Mouse (Mus musculus) megakaryocyte-erythroid progenitor cell, adult 5-6 weeks (primary cell): ENCODE measurements at regions not wholly inside any gene's neighbourhood (a gene's known extent, or its start where the extent isn't known, plus 50 kb on each side); places are given as distances from the start of the nearest gene placed in this dataset.

Experiments used
- ATAC-seq: replicated peaks from 2 replicates; pipeline ENCODE4 v1.8.0; 2016; ENCODE audit warnings: mild to moderate bottlenecking, inconsistent platforms; ENCODE audit not compliant: severe bottlenecking, poor library complexity, low FRiP score, low TSS enrichment

- no peak for ATAC-seq
Measured at GRCm38 (mm10) chr5:118962152-118962551, 401.7 kb downstream of the Med13l start.

DNA sequence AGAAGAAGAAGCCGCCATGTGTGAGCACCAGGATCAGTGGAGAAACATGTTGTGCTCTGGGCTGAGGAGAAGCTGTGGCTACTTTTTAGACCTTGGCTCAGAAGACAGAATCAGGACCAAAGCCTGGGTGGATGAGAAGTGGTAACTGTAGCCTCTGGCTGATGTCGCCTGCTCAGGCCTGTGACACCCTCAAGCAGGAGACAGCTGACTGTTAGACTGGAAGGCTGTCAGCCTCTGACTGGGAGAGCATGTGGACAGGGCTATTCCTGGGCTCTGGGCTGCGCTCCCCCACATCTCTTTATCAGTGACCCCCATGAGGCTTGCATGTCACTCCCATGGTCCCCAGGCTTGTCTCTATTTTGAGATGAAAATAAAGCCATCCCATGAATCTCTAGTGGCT, 402.5 kb downstream of the Med13l start:
- ATAC-seq: no peak

GRCm38 (mm10) chr5:118966901-118967300, 406.4 kb downstream of the Med13l start:
- no peak for ATAC-seq

GRCm38 (mm10) chr5:118967718-118968117, 407.2 kb downstream of the Med13l start:
- ATAC-seq: no peak

GRCm38 (mm10) chr5:118975147-118975546, 414.7 kb downstream of the Med13l start:
- no peak for ATAC-seq

DNA sequence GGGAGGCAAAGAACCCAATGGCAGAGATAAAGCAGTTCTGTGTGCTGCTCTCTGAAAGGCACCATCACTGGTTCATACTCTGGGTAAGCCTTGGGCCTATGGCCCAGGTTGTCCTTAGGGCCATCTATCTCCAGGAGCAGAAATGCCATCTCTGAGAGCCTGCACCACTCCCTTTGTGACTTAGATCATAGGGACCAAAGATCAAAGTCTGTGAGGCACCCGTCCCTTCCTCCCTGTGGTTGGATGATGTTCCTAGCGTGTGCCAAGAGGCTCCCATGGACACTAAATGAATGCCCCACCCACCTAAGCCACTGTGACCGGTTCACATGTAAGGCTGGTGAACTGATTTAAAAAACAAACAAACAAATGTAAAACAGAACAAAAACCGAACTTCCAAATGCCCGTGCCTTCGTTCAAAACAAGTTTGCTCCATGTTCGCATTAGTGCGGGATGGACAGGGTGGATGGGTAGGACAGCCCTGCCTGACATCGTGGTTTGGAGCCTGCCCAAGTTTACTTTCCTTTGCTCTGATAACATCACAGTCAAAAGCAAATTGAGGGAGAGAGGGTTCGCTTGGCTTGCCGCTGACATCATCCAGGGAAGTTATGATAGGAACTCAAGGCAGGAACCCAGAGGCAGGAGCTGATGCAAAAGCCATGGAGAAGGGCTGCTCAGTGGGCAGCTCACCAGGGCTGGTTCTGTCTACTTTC, 418.6 kb downstream of the Med13l start:
- ATAC-seq: no peak

- ATAC-seq: no peak
Measured at GRCm38 (mm10) chr5:118981046-118981445, 420.6 kb downstream of the Med13l start.

- no peak for ATAC-seq
Measured at GRCm38 (mm10) chr5:118984251-118984650, 423.8 kb downstream of the Med13l start.

GRCm38 (mm10) chr5:118984797-118985408, 424.4 kb downstream of the Med13l start:
- ATAC-seq: no peak

- no peak for ATAC-seq
Measured at GRCm38 (mm10) chr5:118987376-118988000, 427.0 kb downstream of the Med13l start.

GRCm38 (mm10) chr5:118999124-118999523, 438.6 kb downstream of the Med13l start:
- no peak for ATAC-seq

DNA sequence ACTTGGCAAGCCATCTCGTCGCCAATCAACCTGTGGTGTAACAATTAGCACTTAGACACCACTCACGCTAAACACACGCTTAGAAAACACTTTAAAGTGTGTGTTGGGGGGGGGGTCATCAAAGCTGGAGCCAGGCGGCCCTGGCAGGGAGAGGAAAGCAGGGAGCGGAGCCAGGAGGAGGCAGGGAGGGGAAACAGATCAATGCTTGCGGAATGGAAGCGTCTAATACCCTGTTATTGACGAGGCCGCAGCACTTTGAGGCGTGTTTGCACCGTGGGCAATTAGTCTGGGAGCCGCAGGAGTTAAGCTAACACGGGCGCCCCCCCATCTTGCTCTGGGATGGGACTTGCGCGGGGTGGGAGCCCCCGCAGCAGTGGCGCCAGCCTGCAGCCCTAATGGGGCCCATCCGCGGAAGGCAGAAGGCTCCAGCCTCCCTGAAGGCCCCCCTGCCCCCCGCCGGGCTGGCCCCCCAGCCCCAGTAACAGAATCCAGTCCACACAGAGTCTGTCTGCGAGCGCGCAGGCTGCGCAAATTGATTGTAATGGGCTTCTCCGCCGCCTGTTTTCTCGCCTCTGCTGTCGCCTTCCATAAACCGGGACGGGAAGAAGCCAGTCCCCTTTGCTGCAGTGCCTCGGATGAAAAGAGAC, 445.5 kb downstream of the Med13l start:
- no peak for ATAC-seq

GRCm38 (mm10) chr5:119010048-119010447, 449.6 kb downstream of the Med13l start:
- no peak for ATAC-seq

GRCm38 (mm10) chr5:119015181-119015580, 454.7 kb downstream of the Med13l start:
- no peak for ATAC-seq

GRCm38 (mm10) chr5:119015606-119016255, 455.3 kb downstream of the Med13l start:
- ATAC-seq: no peak

- ATAC-seq: no peak
Measured at GRCm38 (mm10) chr5:119016420-119016819, 455.9 kb downstream of the Med13l start.

GRCm38 (mm10) chr5:119023947-119024346, 463.5 kb downstream of the Med13l start:
- ATAC-seq: no peak

DNA sequence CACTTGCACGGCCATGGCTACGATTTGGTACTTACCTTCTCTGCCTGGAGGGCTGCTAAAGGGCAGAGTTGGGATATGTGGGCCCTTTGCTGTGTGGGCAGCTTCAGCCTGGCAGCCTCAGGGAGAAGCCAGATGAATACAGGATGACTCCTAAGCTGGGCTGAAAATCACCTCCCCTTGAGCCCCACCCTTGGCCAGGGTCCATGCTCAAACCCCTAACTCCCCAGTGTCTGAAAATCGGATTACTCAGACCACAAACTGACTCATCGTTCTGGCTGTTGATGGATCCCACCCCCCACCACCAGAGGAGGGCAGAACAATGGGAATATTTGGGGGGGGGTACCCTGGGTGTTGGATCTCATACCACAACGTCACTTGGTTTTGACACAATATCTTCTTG, 471.6 kb downstream of the Med13l start:
- no peak for ATAC-seq

DNA sequence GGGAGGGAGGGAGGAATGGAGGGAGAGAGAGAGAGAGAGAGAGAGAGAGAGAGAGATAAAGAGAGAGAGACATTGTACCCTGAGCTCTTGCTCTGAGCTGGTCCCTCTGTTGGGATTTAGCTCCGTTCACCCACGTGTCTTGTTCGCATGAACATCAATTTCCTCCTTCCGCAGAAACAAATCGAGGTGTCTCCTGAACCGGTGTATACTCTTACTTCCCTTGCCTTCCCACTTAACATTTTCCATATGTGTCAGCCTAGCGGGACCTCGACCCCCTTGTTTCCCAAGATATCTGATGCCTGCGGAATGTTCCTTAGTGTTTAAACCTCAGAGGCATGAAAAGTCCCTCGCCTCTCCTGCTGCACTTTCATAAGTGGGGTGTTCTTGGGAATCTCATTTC, 484.1 kb downstream of the Med13l start:
- ATAC-seq: no peak

DNA sequence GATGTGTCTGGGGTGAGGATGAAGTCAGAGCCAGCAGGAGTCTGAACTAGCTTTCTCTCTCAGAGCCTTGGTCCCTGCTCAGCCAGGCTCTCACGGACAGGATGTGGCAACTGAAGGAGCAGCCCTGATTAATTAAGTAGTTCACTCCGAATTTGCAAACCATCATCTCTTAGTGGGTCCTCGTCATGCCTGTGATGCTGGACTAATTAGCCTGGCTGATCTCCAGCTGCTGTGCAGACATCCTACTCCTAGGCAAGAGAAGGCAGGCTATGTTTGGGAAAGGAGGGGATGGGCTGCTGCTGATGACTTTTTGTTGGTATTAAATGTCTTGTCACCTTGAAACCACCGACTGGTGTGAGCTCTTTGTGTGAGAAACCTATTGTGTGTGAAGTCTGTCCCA, 487.1 kb downstream of the Med13l start:
- no peak for ATAC-seq
